Mouse (Mus musculus) ovary, adult 18-20 months (tissue): ENCODE data around the gene Lyrm9.
A peak's percentile ranks its signal among the peaks of the same experiment; 100 is the strongest.

Experiments used
- DNase-seq: peaks from one replicate; pipeline ENCODE4 v3.0.0; 2022; ENCODE audit warnings: low spot score, mixed read lengths

The Lyrm9 gene

DNA sequence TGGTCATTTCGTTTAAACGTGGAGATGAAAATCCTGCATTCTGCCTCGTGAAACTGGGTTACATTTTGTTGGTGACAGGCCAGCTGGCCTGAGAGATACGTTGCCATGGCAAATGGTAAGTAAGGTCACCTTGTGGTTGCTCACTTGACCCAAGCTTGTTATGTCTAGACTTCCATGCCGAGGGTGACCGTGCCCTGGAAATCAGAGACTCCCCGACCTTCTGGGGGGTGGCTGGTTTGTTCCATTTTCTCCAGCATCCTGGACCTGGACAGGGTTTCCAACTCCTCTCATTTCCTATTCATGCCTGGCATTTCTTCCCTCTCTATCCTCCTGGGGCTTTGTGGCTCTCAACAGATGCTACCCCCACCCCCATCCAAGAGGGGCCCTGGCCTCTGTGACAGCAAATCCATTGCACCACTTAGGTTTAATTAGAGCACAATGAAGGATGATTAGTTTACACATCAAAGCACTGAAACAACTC lies 11.9 kb upstream of the Lyrm9 start:
- DNase-seq, result peak; percentile 79

- DNase-seq, result no peak
Observed at GRCm38 (mm10) chr11:78815986-78816792, 10.2 kb upstream of the Lyrm9 start.

- no peak for DNase-seq
Observed at GRCm38 (mm10) chr11:78817311-78818022, 8.9 kb upstream of the Lyrm9 start.

DNA sequence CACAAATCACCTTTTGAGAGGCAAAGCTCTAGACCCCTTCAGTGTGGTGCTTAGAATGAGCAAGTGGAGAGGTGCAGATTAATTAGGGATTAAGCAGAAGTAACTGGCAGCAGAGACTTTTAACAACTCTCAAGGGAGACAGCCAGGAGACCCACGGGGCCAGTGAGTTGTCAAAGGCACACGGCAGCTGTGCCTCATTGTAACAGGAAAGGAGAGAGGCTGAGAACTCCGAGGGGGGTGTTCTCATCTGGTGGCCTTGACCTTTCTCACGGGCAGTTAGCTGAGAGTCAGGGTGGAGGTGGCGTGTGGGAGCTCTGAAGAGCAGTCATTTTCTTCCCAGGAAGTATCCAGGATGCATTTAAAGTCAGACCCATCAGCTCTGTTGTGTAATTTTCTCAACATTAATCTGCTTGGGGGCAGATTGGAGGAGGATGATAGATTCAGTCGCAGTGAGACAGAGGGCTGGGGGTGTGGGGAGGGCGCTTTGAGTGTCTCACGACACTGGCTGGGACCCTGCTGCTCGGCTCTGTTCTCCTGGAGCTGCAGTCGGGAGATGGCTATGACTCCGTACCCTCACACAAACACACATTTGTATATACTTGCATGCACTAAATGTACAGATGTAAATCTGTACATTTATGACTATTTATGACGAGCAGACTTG lies 5.9 kb upstream of the Lyrm9 start:
- DNase-seq, result no peak

DNA sequence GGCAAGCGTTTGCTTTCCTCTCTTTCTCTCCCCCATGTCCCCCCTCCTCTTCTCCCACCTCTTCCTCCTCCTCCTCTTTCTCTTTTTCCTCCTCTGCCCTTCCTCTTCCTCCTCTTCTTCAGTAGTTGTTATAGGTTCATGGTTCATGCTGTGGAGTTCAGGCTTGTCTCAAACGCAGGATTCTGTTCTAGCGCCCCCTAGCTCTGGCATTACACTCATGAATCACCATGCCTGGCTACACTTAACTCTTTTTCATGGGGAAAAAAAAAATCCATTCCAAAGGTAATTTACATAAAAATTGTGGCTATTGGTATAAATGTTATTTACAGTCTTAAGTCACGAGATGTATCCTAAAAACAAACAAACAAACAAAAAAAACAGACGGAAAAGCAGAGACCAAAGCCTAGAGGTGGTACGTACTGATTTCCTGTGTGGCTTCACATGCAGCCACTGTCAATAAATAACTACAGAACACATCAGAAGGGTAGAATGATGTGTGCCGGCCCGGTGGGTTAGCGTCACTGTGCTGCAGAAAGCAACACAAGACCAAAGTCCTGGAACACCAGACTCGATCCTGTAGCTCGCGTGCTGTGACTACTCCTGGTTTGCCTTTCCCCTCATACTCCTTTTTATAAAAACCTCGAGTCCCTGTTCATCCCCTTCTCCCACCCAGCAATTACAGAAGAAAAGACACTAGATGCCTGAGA lies 3.4 kb upstream of the Lyrm9 start:
- DNase-seq, result no peak

- peak; percentile 56 for DNase-seq
Observed at GRCm38 (mm10) chr11:78827546-78827945, 1.2 kb downstream of the Lyrm9 start.

- DNase-seq, result no peak
Observed at GRCm38 (mm10) chr11:78828386-78828785, 2.0 kb downstream of the Lyrm9 start.

DNA sequence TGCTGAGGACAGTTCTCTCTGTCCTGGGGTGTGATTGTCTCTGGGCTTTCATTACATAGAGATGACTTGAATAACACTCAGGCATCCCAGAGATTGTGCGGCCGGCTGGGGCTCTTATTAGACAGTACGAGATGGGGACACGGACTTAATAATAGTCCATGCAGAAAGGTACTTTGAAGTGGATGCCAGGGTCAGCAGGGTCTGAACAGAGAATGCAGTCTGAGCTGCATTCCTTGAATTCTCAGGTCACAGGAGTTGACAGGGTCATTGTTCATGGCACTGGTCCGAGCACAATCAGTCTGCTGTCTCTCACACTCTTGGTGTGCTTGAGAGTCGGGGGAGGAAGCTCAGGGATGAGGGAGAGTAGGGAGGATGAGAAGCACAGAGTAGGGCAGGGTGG lies 3.0 kb downstream of the Lyrm9 start:
- DNase-seq, result no peak

DNA sequence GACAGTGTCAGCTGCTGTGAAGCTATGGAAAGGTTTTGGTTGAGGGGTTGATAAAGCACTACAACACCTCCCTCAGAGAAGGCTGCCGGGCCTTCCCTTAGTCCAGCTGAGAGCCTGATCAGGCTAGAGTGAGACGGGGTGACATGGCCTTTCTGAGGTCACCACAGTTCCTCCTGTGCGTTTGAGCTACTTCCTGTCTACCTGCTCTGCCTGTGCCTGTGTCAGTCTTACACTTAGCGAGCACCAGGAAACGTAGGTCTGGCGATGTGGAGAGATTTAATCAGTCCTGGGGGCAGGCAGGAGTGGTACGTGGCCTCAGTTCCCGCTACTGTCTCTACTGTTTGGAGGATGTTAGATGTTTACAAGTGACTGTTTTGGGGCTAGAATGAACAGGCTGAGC lies 3.8 kb downstream of the Lyrm9 start:
- no peak for DNase-seq

GRCm38 (mm10) chr11:78831716-78832115 lies 5.3 kb downstream of the Lyrm9 start:
- DNase-seq, result no peak

- DNase-seq, result no peak
Observed at GRCm38 (mm10) chr11:78832117-78832726, 5.8 kb downstream of the Lyrm9 start.

DNA sequence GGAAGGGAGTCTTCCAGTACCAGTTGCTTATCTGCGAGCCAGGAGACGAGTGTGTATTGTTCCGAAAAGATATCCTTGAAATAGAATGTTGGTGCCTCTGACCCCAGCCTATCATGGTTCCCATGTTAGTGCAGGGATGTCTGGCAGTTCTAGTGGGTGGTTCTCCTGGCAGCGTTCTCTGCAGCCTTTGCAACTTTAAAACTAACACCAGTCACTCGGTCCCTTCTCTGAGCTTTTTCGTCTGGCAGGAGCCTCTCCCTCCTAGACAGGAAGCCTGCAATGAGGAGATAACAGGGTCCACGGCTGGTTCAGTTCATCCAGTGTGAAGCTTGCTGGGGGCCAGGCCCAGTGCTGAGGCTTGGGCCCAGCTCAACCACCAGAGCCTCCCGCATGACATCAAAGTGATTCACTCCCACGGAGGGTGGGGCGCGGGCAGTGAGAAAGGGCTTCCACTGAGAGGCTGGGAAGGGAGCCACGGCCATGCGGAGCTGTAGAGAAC lies 6.5 kb downstream of the Lyrm9 start:
- DNase-seq, result no peak

GRCm38 (mm10) chr11:78836486-78836885 lies 10.1 kb downstream of the Lyrm9 start:
- DNase-seq, result no peak

DNA sequence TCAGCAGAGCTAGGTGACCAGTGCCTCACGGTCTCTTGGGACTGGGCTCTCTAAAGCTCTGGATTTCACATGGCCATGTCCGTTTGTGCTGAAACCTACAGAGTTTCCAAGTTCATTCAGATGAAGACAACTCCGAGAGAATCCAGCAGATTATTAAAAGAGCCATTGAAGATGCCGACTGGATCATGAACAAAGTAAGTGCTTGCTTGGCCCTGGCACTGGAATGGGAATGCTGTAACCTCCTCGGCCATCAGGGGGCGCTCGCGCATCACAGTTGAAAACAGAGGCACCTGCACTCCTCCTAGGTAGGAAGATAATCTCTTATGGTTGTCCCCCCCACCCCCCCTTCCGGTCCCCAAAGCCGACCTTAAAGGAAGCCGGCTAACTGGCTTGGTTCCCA lies 11.6 kb downstream of the Lyrm9 start:
- no peak for DNase-seq

DNA sequence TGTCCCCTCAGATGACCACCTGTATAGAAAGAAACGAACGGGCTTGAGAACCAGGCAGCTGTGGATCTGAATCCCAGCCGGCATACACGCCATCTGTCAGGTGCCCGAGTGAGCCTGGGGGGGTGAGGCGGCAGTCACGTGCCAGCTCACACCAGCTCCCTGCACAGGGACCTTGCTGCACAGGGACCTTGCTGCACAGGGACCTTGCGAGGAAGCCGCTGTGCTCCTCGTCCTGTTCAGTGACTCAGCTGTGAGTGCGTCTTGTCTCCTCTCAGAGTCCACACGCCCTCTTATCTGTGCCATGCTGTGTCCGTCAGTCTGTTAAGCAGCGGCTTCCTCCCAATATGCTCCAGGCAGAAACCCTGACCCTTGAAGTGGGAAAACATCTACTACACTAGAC lies 13.1 kb downstream of the Lyrm9 start:
- no peak for DNase-seq

DNA sequence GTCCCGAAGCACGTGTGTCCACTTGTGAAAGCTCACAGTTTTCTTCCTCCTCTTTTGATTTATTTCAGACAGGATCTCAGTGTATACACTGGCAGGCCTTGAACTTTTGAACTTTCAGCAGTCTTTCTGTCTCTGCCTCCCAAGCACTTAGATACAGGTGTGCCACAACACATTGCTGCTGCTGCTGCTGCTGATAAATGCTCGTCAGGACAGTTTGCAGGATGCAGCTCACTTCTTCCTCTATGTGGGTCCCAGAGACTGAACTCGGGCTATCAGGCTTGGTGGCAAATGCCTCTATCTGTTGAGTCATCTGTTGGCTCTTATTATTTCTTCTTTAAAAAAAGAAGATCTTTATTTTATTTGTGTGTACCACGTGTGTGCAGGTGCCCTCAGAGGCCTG lies 13.8 kb downstream of the Lyrm9 start:
- DNase-seq, result no peak

GRCm38 (mm10) chr11:78841987-78842386 lies 15.6 kb downstream of the Lyrm9 start:
- DNase-seq, result no peak

DNA sequence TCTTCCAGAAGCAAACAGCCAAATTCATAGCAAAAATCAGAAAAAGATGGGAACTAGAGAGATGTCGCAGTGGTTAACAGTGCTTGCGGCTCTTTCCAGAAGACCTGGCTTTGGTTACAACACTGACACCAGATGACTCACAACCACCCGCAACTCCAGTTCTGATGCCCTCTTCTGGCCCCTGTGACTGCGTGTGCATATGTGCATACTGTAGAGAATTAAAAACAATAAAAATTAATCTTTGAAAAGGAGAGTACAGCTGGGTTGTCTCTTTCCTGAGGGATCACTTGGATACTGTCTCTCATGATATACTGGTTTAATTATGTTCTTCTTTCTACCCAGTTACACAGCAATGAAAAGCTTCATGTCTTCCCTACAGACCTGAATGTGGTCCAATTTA lies 20.2 kb downstream of the Lyrm9 start:
- DNase-seq, result no peak

GRCm38 (mm10) chr11:78847884-78848848 lies 21.8 kb downstream of the Lyrm9 start:
- no peak for DNase-seq

GRCm38 (mm10) chr11:78849859-78850258 lies 23.5 kb downstream of the Lyrm9 start:
- DNase-seq, result no peak
